Mouse (Mus musculus) spleen, adult 2 months (tissue): ENCODE measurements around the gene A3galt2. TPM values are rescaled to one million over a fixed set of nuclear protein-coding genes. Genes with fewer than 3 reads are reported as not detected.

Source experiments
- DNase-seq, 2 experiments: peaks; one replicate each; pipeline versions ENCODE4 v3.0.0 to v3.0.0-alpha.2; 2012 to 2021; ENCODE audit warnings: low spot score in 2 of 2, low read depth in 1 of 2
- H3K27ac ChIP-seq: fragments of 200-500 bp; 2 replicates; pipeline ENCODE4 v1.5.1; 2012; ENCODE audit warnings: low read length, inconsistent platforms; ENCODE audit not compliant: insufficient read depth
- H3K27me3 ChIP-seq: fragments of 200-500 bp; 2 replicates; pipeline ENCODE4 v1.6.1; 2012; ENCODE audit warnings: mild to moderate bottlenecking, moderate library complexity, low read length, inconsistent platforms; ENCODE audit not compliant: control insufficient read depth, insufficient read depth
- H3K36me3 ChIP-seq: fragments of 200-500 bp; 2 replicates; pipeline ENCODE4 v1.6.1; 2012; ENCODE audit warnings: mild to moderate bottlenecking, low read length, inconsistent platforms; ENCODE audit not compliant: control insufficient read depth, insufficient read depth
- H3K4me1 ChIP-seq: fragments of 200-500 bp; 2 replicates; pipeline ENCODE4 v1.6.1; 2011; ENCODE audit warnings: inconsistent platforms; ENCODE audit not compliant: control insufficient read depth, insufficient read depth, insufficient read length
- H3K4me3 ChIP-seq: fragments of 200-500 bp; 2 replicates; pipeline ENCODE4 v1.5.1; 2011; ENCODE audit warnings: mild to moderate bottlenecking, inconsistent platforms; ENCODE audit not compliant: insufficient read depth, insufficient read length; ENCODE audit errors: extremely low read depth
- CTCF ChIP-seq: fragments of 200-500 bp; IDR thresholded peaks from 2 replicates; pipeline ENCODE4 v1.5.1; 2011; ENCODE audit warnings: mild to moderate bottlenecking, inconsistent platforms; ENCODE audit not compliant: insufficient read depth, insufficient read length, insufficient replicate concordance; ENCODE audit errors: extremely low read depth
- POLR2A ChIP-seq: fragments of 200-500 bp; IDR thresholded peaks from 2 replicates; pipeline ENCODE4 v1.6.1; 2011; ENCODE audit warnings: low read depth, low read length, inconsistent platforms
- WGBS: fragments of 180-500 bp; shearing (Covaris S2); methylation state at CpG from one replicate; pipeline ENCODE4 v1.1.7; 2018; 5-methylcytosine and 5-hydroxymethylcytosine counted together
- polyA plus RNA-seq: library from polyadenylated mRNA; depleted of rRNA; stranded (reverse); fragments of >200 nt; gene quantifications from 2 replicates; pipeline ENCODE4 v1.2.3, GENCODE M21; 2012; rRNA removed

A3galt2 gene
- polyA plus RNA-seq, result 0.41 TPM in 2 replicates

GRCm38 (mm10) chr4:128755064-128755463, at the start of gene A3galt2:
Gene A3galt2 (plus strand): TSS chr4:128755364.
- no peak within 1 kb of the TSS for H3K27ac ChIP-seq
- H3K4me1 ChIP-seq, result no peaks in the 10 kb centered on the region
- 69% methylated on average over 3 of the region's 3 CpGs for WGBS
- H3K4me3 ChIP-seq, result no peak within 1 kb of the TSS
- H3K27me3 ChIP-seq, result no peaks in the 10 kb centered on the region
- TF ChIP-seq POLR2A (no peak), CTCF (no peak)
- no peak for DNase-seq
- peaks cover 28% of the 10 kb centered on the region for H3K36me3 ChIP-seq

GRCm38 (mm10) chr4:128706626-128707025, 48.5 kb upstream of the A3galt2 start:
- no peak overlapping the region for H3K4me3 ChIP-seq
- WGBS, result 12% methylated on average over 9 of the region's 9 CpGs
- H3K36me3 ChIP-seq, result no peaks in the 10 kb centered on the region
- H3K4me1 ChIP-seq, result no peaks in the 10 kb centered on the region; the same call in 1 of the 2 replicates
- DNase-seq, result no peak
- peak; percentile 13; the same call in 1 of the 2 replicates for TF ChIP-seq CTCF
- no peak for TF ChIP-seq POLR2A
- H3K27ac ChIP-seq, result no peak overlapping the region
- H3K27me3 ChIP-seq, result no peaks in the 10 kb centered on the region

GRCm38 (mm10) chr4:128707384-128707783, 47.8 kb upstream of the A3galt2 start:
- no peak for DNase-seq
- Histone ChIP-seq H3K4me3 (no peak overlapping the region), H3K27ac (no peak overlapping the region), H3K36me3 (no peaks in the 10 kb centered on the region), H3K4me1 (peaks cover 5% of the 10 kb centered on the region; the same call in 1 of the 2 replicates), H3K27me3 (no peaks in the 10 kb centered on the region)
- TF ChIP-seq CTCF (no peak), POLR2A (no peak)
- WGBS, result 71% methylated on average over 4 of the region's 4 CpGs

- Histone ChIP-seq H3K4me1 (peaks cover 7% of the 10 kb centered on the region; the same call in 1 of the 2 replicates), H3K4me3 (no peak overlapping the region), H3K36me3 (no peaks in the 10 kb centered on the region), H3K27me3 (no peaks in the 10 kb centered on the region), H3K27ac (no peak overlapping the region)
- DNase-seq, result no peak
- WGBS, result 86% methylated on average over 15 of the region's 15 CpGs
- TF ChIP-seq CTCF (no peak), POLR2A (no peak)
Observed at GRCm38 (mm10) chr4:128709061-128709780, 45.9 kb upstream of the A3galt2 start.

- Histone ChIP-seq H3K4me3 (no peak overlapping the region), H3K36me3 (no peaks in the 10 kb centered on the region), H3K27ac (no peak overlapping the region), H3K27me3 (no peaks in the 10 kb centered on the region), H3K4me1 (peaks cover 7% of the 10 kb centered on the region; the same call in 1 of the 2 replicates)
- no peak for DNase-seq
- 88% methylated on average over 12 of the region's 12 CpGs for WGBS
- TF ChIP-seq CTCF (no peak), POLR2A (no peak)
Observed at GRCm38 (mm10) chr4:128709781-128710166, 45.4 kb upstream of the A3galt2 start.

- DNase-seq, result no peak
- Histone ChIP-seq H3K27ac (no peak overlapping the region), H3K4me1 (peaks cover 7% of the 10 kb centered on the region; the same call in 1 of the 2 replicates), H3K36me3 (no peaks in the 10 kb centered on the region), H3K4me3 (no peak overlapping the region), H3K27me3 (no peaks in the 10 kb centered on the region)
- TF ChIP-seq CTCF (no peak), POLR2A (no peak)
- WGBS, result 98% methylated on average over 6 of the region's 6 CpGs
Observed at GRCm38 (mm10) chr4:128710286-128710685, 44.9 kb upstream of the A3galt2 start.

- Histone ChIP-seq H3K27ac (no peak overlapping the region), H3K27me3 (no peaks in the 10 kb centered on the region), H3K36me3 (no peaks in the 10 kb centered on the region), H3K4me3 (no peak overlapping the region), H3K4me1 (peaks cover 7% of the 10 kb centered on the region; the same call in 1 of the 2 replicates)
- no peak for DNase-seq
- TF ChIP-seq POLR2A (no peak), CTCF (no peak)
- whole genome bisulfite sequencing, result 84% methylated on average over 9 of the region's 9 CpGs
Observed at GRCm38 (mm10) chr4:128710800-128711199, 44.4 kb upstream of the A3galt2 start.
